Mouse (Mus musculus) olfactory bulb, adult 2 months (tissue): Measurements from ENCODE around the gene Thtpa.

Source experiments
- CTCF ChIP-seq: fragments of 200-500 bp; IDR thresholded peaks from 2 replicates; pipeline ENCODE4 v1.5.1; 2012; ENCODE audit warnings: low read depth, mild to moderate bottlenecking, low read length, moderate library complexity; ENCODE audit not compliant: insufficient read depth
- POLR2A ChIP-seq: fragments of 200-500 bp; IDR thresholded peaks from 2 replicates; pipeline ENCODE4 v1.6.1; 2012; ENCODE audit warnings: mild to moderate bottlenecking, low read depth, low read length, moderate library complexity; ENCODE audit not compliant: insufficient read depth

DNA sequence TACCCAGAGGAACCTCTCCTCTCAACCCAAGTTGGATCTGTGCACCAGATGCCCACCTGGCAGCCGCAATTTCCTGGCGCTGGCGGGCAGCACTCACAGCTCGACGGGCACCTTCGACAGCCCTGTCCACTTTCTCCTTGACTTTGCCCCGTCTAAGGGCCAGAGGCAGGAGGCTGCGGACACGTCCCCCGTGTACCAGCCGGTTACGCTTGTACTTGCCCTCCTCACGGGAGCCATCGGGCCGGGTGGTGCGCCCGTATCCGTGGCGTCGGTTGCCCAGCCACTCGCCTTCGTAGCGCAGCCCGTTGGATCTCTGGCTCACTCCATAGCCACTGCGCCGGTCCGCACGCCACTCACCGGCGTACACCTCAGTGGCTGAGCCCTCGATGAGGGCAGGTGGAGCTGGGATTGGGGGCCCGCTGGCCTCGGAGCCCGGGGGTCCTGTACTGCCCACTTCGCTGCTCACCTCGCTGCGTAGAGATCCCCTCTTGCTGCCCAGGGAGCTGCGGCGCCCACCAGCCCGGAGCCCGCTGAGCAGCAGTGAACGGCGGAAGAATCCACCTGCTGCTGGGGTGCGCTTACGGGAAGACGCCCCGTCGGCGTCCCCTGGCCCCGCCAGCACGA is 18.9 kb downstream of the Thtpa start:
- no peak for TF ChIP-seq CTCF
- 0 out of 2 replicates have a peak, but pooled peaks have one; percentile 18 for TF ChIP-seq POLR2A
